Mouse (Mus musculus): ENCODE data around the gene Vpreb2. TPM values are rescaled to one million over a fixed set of nuclear protein-coding genes. Genes with fewer than 3 reads are reported as not detected.

Gene Vpreb2
- polyA plus RNA-seq, 1 experiment: not detected

GRCm38 (mm10) chr16:17936776-17937175 lies 43.5 kb upstream of the Vpreb2 start:
- H3K4me2 ChIP-seq (ENCODE audit: low read depth): no peak overlapping the region

GRCm38 (mm10) chr16:17938187-17938586 lies 42.0 kb upstream of the Vpreb2 start:
- Histone ChIP-seq H3K4me3 (no peak overlapping the region), H3K79me2 (ENCODE audit: control insufficient read depth, insufficient read depth) (no peaks in the 10 kb centered on the region), H3ac (ENCODE audit: control insufficient read depth, insufficient read length) (no peak overlapping the region), H3K36me3 (ENCODE audit: control insufficient read depth, insufficient read depth) (no peaks in the 10 kb centered on the region), H3K4me2 (ENCODE audit: low read depth) (no peak overlapping the region), H3K27me3 (ENCODE audit: control insufficient read depth, insufficient read depth, insufficient read length) (peaks cover 50% of the 10 kb centered on the region)
- no peak for TF ChIP-seq MYOD1 (IDR thresholded peaks at IDR 0.05; ENCODE audit: control insufficient read depth in 1 of 3, insufficient read length in 2 of 3, low read depth in 2 of 3)
- no peak for TF ChIP-seq MAX (IDR thresholded peaks at IDR 0.05; ENCODE audit: low read depth)
- TF ChIP-seq SRF (IDR thresholded peaks at IDR 0.05; ENCODE audit: control insufficient read depth, insufficient read length, low read depth): no peak
- TF ChIP-seq TCF12 (IDR thresholded peaks at IDR 0.05; ENCODE audit: insufficient read depth, poor library complexity, severe bottlenecking): no peak
- no peak for TF ChIP-seq USF1 (IDR thresholded peaks at IDR 0.05; ENCODE audit: low read depth)
- TF ChIP-seq CEBPB (IDR thresholded peaks at IDR 0.05; ENCODE audit: insufficient read depth, poor library complexity, severe bottlenecking): no peak
- no peak for TF ChIP-seq POLR2A (IDR thresholded peaks at IDR 0.05; ENCODE audit: insufficient read length, low read depth)
- no peak for TF ChIP-seq E2F4 (IDR thresholded peaks at IDR 0.05; ENCODE audit: insufficient read depth)
- no peak for TF ChIP-seq POLR2AphosphoS2 (IDR thresholded peaks at IDR 0.05; ENCODE audit: insufficient read length, low read depth)
- TF ChIP-seq REST (IDR thresholded peaks at IDR 0.05; ENCODE audit: insufficient read depth, insufficient read length): no peak
- TF ChIP-seq MYOG (IDR thresholded peaks at IDR 0.05; ENCODE audit: control insufficient read depth in 1 of 3, insufficient read depth in 1 of 3, insufficient read length in 2 of 3, low read depth in 2 of 3): no peak

More at GRCm38 (mm10) chr16:17936776-17937175, 43.5 kb upstream of the Vpreb2 start:
- Histone ChIP-seq H3K79me2 (ENCODE audit: control insufficient read depth, insufficient read depth) (no peaks in the 10 kb centered on the region), H3K36me3 (ENCODE audit: control insufficient read depth, insufficient read depth) (no peaks in the 10 kb centered on the region), H3K27me3 (ENCODE audit: control insufficient read depth, insufficient read depth, insufficient read length) (peaks cover 52% of the 10 kb centered on the region), H3K4me3 (no peak overlapping the region), H3ac (ENCODE audit: control insufficient read depth, insufficient read length) (no peak overlapping the region)
- no peak for TF ChIP-seq MAX (IDR thresholded peaks at IDR 0.05; ENCODE audit: low read depth)
- no peak for TF ChIP-seq SRF (IDR thresholded peaks at IDR 0.05; ENCODE audit: control insufficient read depth, insufficient read length, low read depth)
- TF ChIP-seq TCF3 (IDR thresholded peaks at IDR 0.05; ENCODE audit: insufficient read length, low read depth): no peak

GRCm38 (mm10) chr16:17938821-17939220 lies 41.4 kb upstream of the Vpreb2 start:
- Histone ChIP-seq H3K4me2 (ENCODE audit: low read depth) (no peak overlapping the region), H3K79me2 (ENCODE audit: control insufficient read depth, insufficient read depth) (no peaks in the 10 kb centered on the region), H3ac (ENCODE audit: control insufficient read depth, insufficient read length) (no peak overlapping the region), H3K4me3 (no peak overlapping the region), H3K36me3 (ENCODE audit: control insufficient read depth, insufficient read depth) (no peaks in the 10 kb centered on the region), H3K27me3 (ENCODE audit: control insufficient read depth, insufficient read depth, insufficient read length) (peaks cover 44% of the 10 kb centered on the region)
- TF ChIP-seq MYOG (IDR thresholded peaks at IDR 0.05; ENCODE audit: control insufficient read depth in 1 of 3, insufficient read depth in 1 of 3, insufficient read length in 2 of 3, low read depth in 2 of 3): no peak
- TF ChIP-seq POLR2AphosphoS2 (IDR thresholded peaks at IDR 0.05; ENCODE audit: insufficient read length, low read depth): no peak
- no peak for TF ChIP-seq SRF (IDR thresholded peaks at IDR 0.05; ENCODE audit: control insufficient read depth, insufficient read length, low read depth)
- no peak for TF ChIP-seq POLR2A (IDR thresholded peaks at IDR 0.05; ENCODE audit: insufficient read length, low read depth)
- no peak for TF ChIP-seq REST (IDR thresholded peaks at IDR 0.05; ENCODE audit: insufficient read depth, insufficient read length)
- TF ChIP-seq CEBPB (IDR thresholded peaks at IDR 0.05; ENCODE audit: insufficient read depth, poor library complexity, severe bottlenecking): no peak
- TF ChIP-seq USF1 (IDR thresholded peaks at IDR 0.05; ENCODE audit: low read depth): no peak
- no peak for TF ChIP-seq MAX (IDR thresholded peaks at IDR 0.05; ENCODE audit: low read depth)

GRCm38 (mm10) chr16:17939255-17939751 lies 40.9 kb upstream of the Vpreb2 start:
- Histone ChIP-seq H3ac (ENCODE audit: control insufficient read depth, insufficient read length) (no peak overlapping the region), H3K36me3 (ENCODE audit: control insufficient read depth, insufficient read depth) (no peaks in the 10 kb centered on the region), H3K4me3 (no peak overlapping the region), H3K4me2 (ENCODE audit: low read depth) (no peak overlapping the region), H3K27me3 (ENCODE audit: control insufficient read depth, insufficient read depth, insufficient read length) (peaks cover 40% of the 10 kb centered on the region), H3K79me2 (ENCODE audit: control insufficient read depth, insufficient read depth) (no peaks in the 10 kb centered on the region)
- TF ChIP-seq CEBPB (IDR thresholded peaks at IDR 0.05; ENCODE audit: insufficient read depth, poor library complexity, severe bottlenecking) (no peak), TCF12 (IDR thresholded peaks at IDR 0.05; ENCODE audit: insufficient read depth, poor library complexity, severe bottlenecking) (no peak), USF1 (IDR thresholded peaks at IDR 0.05; ENCODE audit: low read depth) (no peak), POLR2A (IDR thresholded peaks at IDR 0.05; ENCODE audit: insufficient read length, low read depth) (no peak), POLR2AphosphoS2 (IDR thresholded peaks at IDR 0.05; ENCODE audit: insufficient read length, low read depth) (no peak), MYOD1 (IDR thresholded peaks at IDR 0.05; ENCODE audit: control insufficient read depth in 1 of 3, insufficient read length in 2 of 3, low read depth in 2 of 3) (no peak), MYOG (IDR thresholded peaks at IDR 0.05; ENCODE audit: control insufficient read depth in 1 of 3, insufficient read depth in 1 of 3, insufficient read length in 2 of 3, low read depth in 2 of 3) (no peak), TCF3 (IDR thresholded peaks at IDR 0.05; ENCODE audit: insufficient read length, low read depth) (no peak), REST (IDR thresholded peaks at IDR 0.05; ENCODE audit: insufficient read depth, insufficient read length) (no peak), MAX (IDR thresholded peaks at IDR 0.05; ENCODE audit: low read depth) (no peak), E2F4 (IDR thresholded peaks at IDR 0.05; ENCODE audit: insufficient read depth) (no peak), SRF (IDR thresholded peaks at IDR 0.05; ENCODE audit: control insufficient read depth, insufficient read length, low read depth) (no peak)

GRCm38 (mm10) chr16:17943466-17943865 lies 36.8 kb upstream of the Vpreb2 start:
- no peak overlapping the region for H3ac ChIP-seq (ENCODE audit: control insufficient read depth, insufficient read length)
- no peaks in the 10 kb centered on the region for H3K27me3 ChIP-seq (ENCODE audit: control insufficient read depth, insufficient read depth, insufficient read length)
- no peaks in the 10 kb centered on the region for H3K36me3 ChIP-seq (ENCODE audit: control insufficient read depth, insufficient read depth)
- H3K4me2 ChIP-seq (ENCODE audit: low read depth): no peak overlapping the region
- no peak overlapping the region for H3K4me3 ChIP-seq
- TF ChIP-seq TCF3 (IDR thresholded peaks at IDR 0.05; ENCODE audit: insufficient read length, low read depth): no peak
- TF ChIP-seq POLR2AphosphoS2 (IDR thresholded peaks at IDR 0.05; ENCODE audit: insufficient read length, low read depth): no peak
- H3K79me2 ChIP-seq (ENCODE audit: control insufficient read depth, insufficient read depth): no peaks in the 10 kb centered on the region
